Mouse (Mus musculus) urinary bladder, postnatal 36 days (tissue): ENCODE measurements around the gene Ccnk.

Source experiments
- DNase-seq, 2 experiments: peaks; one replicate each; pipeline ENCODE4 v3.0.0; 2022; ENCODE audit warnings: low spot score in 2 of 2, mixed read lengths in 1 of 2

The Ccnk gene

GRCm38 (mm10) chr12:108221712-108222111, 42.3 kb downstream of the Ccnk start:
- DNase-seq: no peak

- DNase-seq: peak in 1 of 2 experiments; percentile 31
These were observed 44.0 kb downstream of the Ccnk start for GRCm38 (mm10) chr12:108223357-108223756.

- DNase-seq: no peak
These were observed 46.4 kb downstream of the Ccnk start for GRCm38 (mm10) chr12:108225781-108226180.

GRCm38 (mm10) chr12:108226216-108226615, 46.8 kb downstream of the Ccnk start:
- no peak for DNase-seq

- no peak for DNase-seq
These were observed 47.6 kb downstream of the Ccnk start for GRCm38 (mm10) chr12:108226941-108227340.

GRCm38 (mm10) chr12:108227527-108227926, 48.1 kb downstream of the Ccnk start:
- DNase-seq: no peak

- no peak for DNase-seq
These were observed 50.7 kb downstream of the Ccnk start for GRCm38 (mm10) chr12:108230077-108230476.

- DNase-seq: peak in 1 of 2 experiments; percentile 45
These were observed 51.7 kb downstream of the Ccnk start for GRCm38 (mm10) chr12:108230821-108231794.

GRCm38 (mm10) chr12:108231901-108232300, 52.5 kb downstream of the Ccnk start:
- no peak for DNase-seq

- no peak for DNase-seq
These were observed 54.4 kb downstream of the Ccnk start for GRCm38 (mm10) chr12:108233736-108234135.

- DNase-seq: no peak
These were observed 55.6 kb downstream of the Ccnk start for GRCm38 (mm10) chr12:108234832-108235602.

GRCm38 (mm10) chr12:108235976-108236555, 56.7 kb downstream of the Ccnk start:
- peak in 1 of 2 experiments; percentile 42 for DNase-seq

GRCm38 (mm10) chr12:108237300-108238006, 58.1 kb downstream of the Ccnk start:
- DNase-seq: no peak

GRCm38 (mm10) chr12:108238395-108239035, 59.1 kb downstream of the Ccnk start:
- no peak for DNase-seq

GRCm38 (mm10) chr12:108239441-108239840, 60.1 kb downstream of the Ccnk start:
- peak in 1 of 2 experiments; percentile 38 for DNase-seq

GRCm38 (mm10) chr12:108240401-108240890, 61.1 kb downstream of the Ccnk start:
- no peak for DNase-seq

- no peak for DNase-seq
These were observed 61.7 kb downstream of the Ccnk start for GRCm38 (mm10) chr12:108240953-108241588.

GRCm38 (mm10) chr12:108241626-108242025, 62.2 kb downstream of the Ccnk start:
- no peak for DNase-seq

- DNase-seq: no peak
These were observed 62.9 kb downstream of the Ccnk start for GRCm38 (mm10) chr12:108242243-108242745.

- DNase-seq: peak; percentile 56 to 69
These were observed 65.4 kb downstream of the Ccnk start for GRCm38 (mm10) chr12:108244778-108245177.
